Mouse (Mus musculus) lung, adult 2 months (tissue): Measurements from ENCODE around the gene Siglecf.

Experiments
- CTCF ChIP-seq: fragments of 200-500 bp; IDR thresholded peaks from 2 replicates; pipeline ENCODE4 v1.5.1; 2011; ENCODE audit warnings: mild to moderate bottlenecking, low read length, control low read depth; ENCODE audit not compliant: insufficient read depth
- POLR2A ChIP-seq: fragments of 200-500 bp; IDR thresholded peaks from 2 replicates; pipeline ENCODE4 v1.6.1; 2011; ENCODE audit warnings: low read depth, mild to moderate bottlenecking, control low read depth, low read length, borderline replicate concordance; ENCODE audit errors: extremely low read depth

- TF ChIP-seq POLR2A (no peak), CTCF (no peak)
Measured at GRCm38 (mm10) chr7:43328101-43328500, 23.0 kb upstream of the Siglecf start.
